Mouse (Mus musculus): ENCODE results near the gene Gm44790. TPM values are rescaled to one million over a fixed set of nuclear protein-coding genes. Genes with fewer than 3 reads are reported as not detected.
A peak's percentile ranks its signal among the peaks of the same experiment; 100 is the strongest.
"Not testable (repeated sequence)": the region's sequence is repeated elsewhere in the genome, so short reads cannot be mapped to it uniquely, and the experiment has no call there.

Gm44790 gene
- total and polyA plus RNA-seq, 3 experiments, result 0.29 to 0.77 TPM; not detected in 1

GRCm38 (mm10) chr6:86489945-86490344 is 63.5 kb downstream of the Gm44790 start:
- Histone ChIP-seq H3K9me3 (replicated peaks; ENCODE audit: insufficient read depth, low read length) (no peaks in the 10 kb centered on the region), H3K4me1 (ENCODE audit: control insufficient read depth in 1 of 2, insufficient read depth in 2 of 2, low read length in 2 of 2) (peaks cover 6 to 18% of the 10 kb centered on the region in 2 experiments; a peak in 3 of 4 replicates), H3K4me3 (ENCODE audit: control insufficient read depth in 1 of 2, insufficient read depth in 1 of 2, low read depth in 2 of 2, low read length in 2 of 2) (no peak overlapping the region), H3K36me3 (ENCODE audit: control insufficient read depth in 1 of 2, insufficient read depth in 2 of 2, low read length in 2 of 2) (peaks cover 0 to 20% of the 10 kb centered on the region in 2 experiments; a peak in 2 of 4 replicates), H3K27ac (ENCODE audit: control insufficient read depth, low read depth, low read length) (no peak overlapping the region), H3K79me2 (ENCODE audit: control insufficient read depth, insufficient read depth, low read length, poor library complexity) (peaks cover 4% of the 10 kb centered on the region; the same call in 1 of the 2 replicates), H3K9ac (ENCODE audit: control insufficient read depth, low read depth, low read length, poor library complexity, severe bottlenecking) (no peak overlapping the region), H3K27me3 (ENCODE audit: control insufficient read depth in 1 of 2, insufficient read depth in 2 of 2, low read length in 2 of 2) (no peaks in the 10 kb centered on the region)
- DNase-seq (ENCODE audit: low read depth, low spot score), result peak; percentile 66
- TF ChIP-seq RAD21 (IDR thresholded peaks at IDR 0.05; ENCODE audit: low read depth, low read length), result no peak
- TF ChIP-seq ELF1 (IDR thresholded peaks at IDR 0.05; ENCODE audit: low read depth, low read length), result no peak
- TF ChIP-seq MXI1 (IDR thresholded peaks at IDR 0.05; ENCODE audit: low read depth, low read length), result no peak
- TF ChIP-seq CTCF (IDR thresholded peaks at IDR 0.05 in 2 of 3, conservative IDR thresholded peaks at IDR 0.05 in 1 of 3; ENCODE audit: control insufficient read depth in 1 of 3, insufficient read depth in 1 of 3, low read depth in 2 of 3, low read length in 3 of 3, poor library complexity in 1 of 3, severe bottlenecking in 1 of 3), result no peak

- not testable (repeated sequence) for H3K79me2 ChIP-seq (ENCODE audit: control insufficient read depth, insufficient read depth, low read length, poor library complexity); H3K27ac ChIP-seq (ENCODE audit: control insufficient read depth, low read depth, low read length); H3K9ac ChIP-seq (ENCODE audit: control insufficient read depth, low read depth, low read length, poor library complexity, severe bottlenecking); H3K4me3 ChIP-seq (ENCODE audit: control insufficient read depth in 1 of 2, insufficient read depth in 1 of 2, low read depth in 2 of 2, low read length in 2 of 2); H3K9me3 ChIP-seq (replicated peaks; ENCODE audit: insufficient read depth, low read length); H3K27me3 ChIP-seq (ENCODE audit: control insufficient read depth in 1 of 2, insufficient read depth in 2 of 2, low read length in 2 of 2)
- H3K36me3 ChIP-seq (ENCODE audit: control insufficient read depth in 1 of 2, insufficient read depth in 2 of 2, low read length in 2 of 2), result peaks cover 0 to 20% of the 10 kb centered on the region in 2 experiments; a peak in 2 of 4 replicates
- TF ChIP-seq TBP (IDR thresholded peaks at IDR 0.05; ENCODE audit: low read depth, low read length), result peak; percentile 88
- peaks cover 6 to 18% of the 10 kb centered on the region in 2 experiments; a peak in 3 of 4 replicates for H3K4me1 ChIP-seq (ENCODE audit: control insufficient read depth in 1 of 2, insufficient read depth in 2 of 2, low read length in 2 of 2)
- peak; percentile 30 for DNase-seq (ENCODE audit: low read depth, low spot score)
These were observed 64.0 kb downstream of the Gm44790 start for GRCm38 (mm10) chr6:86490413-86490812.

- Histone ChIP-seq H3K36me3 (ENCODE audit: control insufficient read depth in 1 of 2, insufficient read depth in 2 of 2, low read length in 2 of 2) (peaks cover 0 to 11% of the 10 kb centered on the region in 2 experiments; a peak in 2 of 4 replicates), H3K9me3 (replicated peaks; ENCODE audit: insufficient read depth, low read length) (no peaks in the 10 kb centered on the region), H3K9ac (ENCODE audit: control insufficient read depth, low read depth, low read length, poor library complexity, severe bottlenecking) (peak overlapping the region; percentile 37), H3K79me2 (ENCODE audit: control insufficient read depth, insufficient read depth, low read length, poor library complexity) (no peaks in the 10 kb centered on the region), H3K27me3 (ENCODE audit: control insufficient read depth in 1 of 2, insufficient read depth in 2 of 2, low read length in 2 of 2) (no peaks in the 10 kb centered on the region), H3K4me3 (ENCODE audit: control insufficient read depth in 1 of 2, insufficient read depth in 1 of 2, low read depth in 2 of 2, low read length in 2 of 2) (peak overlapping the region in 1 of 2 experiments; percentile 20; a peak in 1 of 4 replicates), H3K4me1 (ENCODE audit: control insufficient read depth in 1 of 2, insufficient read depth in 2 of 2, low read length in 2 of 2) (peaks cover 0 to 12% of the 10 kb centered on the region in 2 experiments; a peak in 2 of 4 replicates), H3K27ac (ENCODE audit: control insufficient read depth, low read depth, low read length) (peak overlapping the region; percentile 81)
- peak; percentile 91 for DNase-seq (ENCODE audit: low read depth, low spot score)
- TF ChIP-seq GABPA (IDR thresholded peaks at IDR 0.05; ENCODE audit: low read depth, low read length) (no peak), ZMIZ1 (IDR thresholded peaks at IDR 0.05; ENCODE audit: low read depth, low read length) (no peak), USF2 (IDR thresholded peaks at IDR 0.05; ENCODE audit: borderline replicate concordance in 1 of 2, insufficient read depth in 1 of 2, low read depth in 1 of 2, low read length in 2 of 2) (no peak), POLR2AphosphoS2 (IDR thresholded peaks at IDR 0.05; ENCODE audit: low read length) (no peak), ZC3H11A (IDR thresholded peaks at IDR 0.05; ENCODE audit: low read depth, low read length) (no peak), TBP (IDR thresholded peaks at IDR 0.05; ENCODE audit: low read depth, low read length) (no peak), RAD21 (IDR thresholded peaks at IDR 0.05; ENCODE audit: low read depth, low read length) (no peak), RCOR1 (IDR thresholded peaks at IDR 0.05; ENCODE audit: low read depth, low read length) (peak; percentile 84), SIN3A (IDR thresholded peaks at IDR 0.05; ENCODE audit: low read length) (no peak), E2F4 (IDR thresholded peaks at IDR 0.05; ENCODE audit: borderline replicate concordance, low read depth, low read length) (no peak), POLR2AphosphoS5 (IDR thresholded peaks at IDR 0.05; ENCODE audit: borderline replicate concordance, low read depth, low read length) (no peak), GATA1 (IDR thresholded peaks at IDR 0.05; ENCODE audit: low read depth, low read length) (peak; percentile 72), UBTF (IDR thresholded peaks at IDR 0.05; ENCODE audit: borderline replicate concordance, insufficient read depth, low read depth, low read length) (no peak), CHD2 (IDR thresholded peaks at IDR 0.05; ENCODE audit: low read length) (no peak), TCF12 (IDR thresholded peaks at IDR 0.05; ENCODE audit: low read depth, low read length) (peak; percentile 71), ZNF384 (IDR thresholded peaks at IDR 0.05; ENCODE audit: low read depth, low read length) (no peak), ETS1 (IDR thresholded peaks at IDR 0.05; ENCODE audit: low read depth, low read length) (peak; percentile 60; the same call in 1 of the 2 replicates), NRF1 (IDR thresholded peaks at IDR 0.05; ENCODE audit: insufficient read depth, low read depth, low read length, poor library complexity, severe bottlenecking) (no peak), MAZ (IDR thresholded peaks at IDR 0.05; ENCODE audit: low read depth, low read length) (no peak), NELFE (IDR thresholded peaks at IDR 0.05; ENCODE audit: low read depth, low read length) (no peak), JUND (IDR thresholded peaks at IDR 0.05; ENCODE audit: low read depth, low read length) (no peak)
These were observed 67.2 kb downstream of the Gm44790 start for GRCm38 (mm10) chr6:86493469-86494263.
